Mouse (Mus musculus): ENCODE measurements around the gene Spry1. TPM values are rescaled to one million over a fixed set of nuclear protein-coding genes. Genes with fewer than 3 reads are reported as not detected.

Spry1 gene
- polyA plus RNA-seq, 1 experiment from 2014 or later: 17.9 TPM

DNA sequence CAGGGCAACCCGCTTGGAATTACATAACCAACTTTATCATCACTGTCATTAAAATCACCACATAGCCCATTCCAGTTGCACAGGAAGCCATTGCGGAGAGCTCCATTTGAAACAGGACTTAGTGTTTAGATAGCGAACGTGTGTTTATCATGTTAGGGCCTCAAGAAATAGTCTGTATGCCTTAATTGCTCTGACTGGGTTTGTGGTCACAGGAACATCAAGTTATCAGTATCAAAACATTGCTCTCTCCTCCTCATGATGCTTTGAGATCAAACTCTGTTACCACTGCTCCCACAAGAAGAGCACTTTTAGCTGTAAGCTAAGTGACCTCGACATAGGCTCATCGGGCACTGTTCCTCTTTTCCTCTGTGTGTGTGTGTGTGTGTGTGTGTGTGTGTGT is 19.9 kb downstream of the Spry1 start:
- no peak overlapping the region for H3K27ac ChIP-seq (replicated peaks)
- H3K27me3 ChIP-seq (replicated peaks; ENCODE audit: low read depth, poor library complexity, severe bottlenecking): peaks cover 52% of the 10 kb centered on the region
- peaks cover 34% of the 10 kb centered on the region for H3K4me1 ChIP-seq
- no peak for DNase-seq (ENCODE audit: low spot score)
- H3K9me3 ChIP-seq: no peaks in the 10 kb centered on the region
- H3K4me3 ChIP-seq: no peak overlapping the region
- no peaks in the 10 kb centered on the region for H3K36me3 ChIP-seq (replicated peaks)
- 78% methylated on average over 6 of the region's 6 CpGs for WGBS

DNA sequence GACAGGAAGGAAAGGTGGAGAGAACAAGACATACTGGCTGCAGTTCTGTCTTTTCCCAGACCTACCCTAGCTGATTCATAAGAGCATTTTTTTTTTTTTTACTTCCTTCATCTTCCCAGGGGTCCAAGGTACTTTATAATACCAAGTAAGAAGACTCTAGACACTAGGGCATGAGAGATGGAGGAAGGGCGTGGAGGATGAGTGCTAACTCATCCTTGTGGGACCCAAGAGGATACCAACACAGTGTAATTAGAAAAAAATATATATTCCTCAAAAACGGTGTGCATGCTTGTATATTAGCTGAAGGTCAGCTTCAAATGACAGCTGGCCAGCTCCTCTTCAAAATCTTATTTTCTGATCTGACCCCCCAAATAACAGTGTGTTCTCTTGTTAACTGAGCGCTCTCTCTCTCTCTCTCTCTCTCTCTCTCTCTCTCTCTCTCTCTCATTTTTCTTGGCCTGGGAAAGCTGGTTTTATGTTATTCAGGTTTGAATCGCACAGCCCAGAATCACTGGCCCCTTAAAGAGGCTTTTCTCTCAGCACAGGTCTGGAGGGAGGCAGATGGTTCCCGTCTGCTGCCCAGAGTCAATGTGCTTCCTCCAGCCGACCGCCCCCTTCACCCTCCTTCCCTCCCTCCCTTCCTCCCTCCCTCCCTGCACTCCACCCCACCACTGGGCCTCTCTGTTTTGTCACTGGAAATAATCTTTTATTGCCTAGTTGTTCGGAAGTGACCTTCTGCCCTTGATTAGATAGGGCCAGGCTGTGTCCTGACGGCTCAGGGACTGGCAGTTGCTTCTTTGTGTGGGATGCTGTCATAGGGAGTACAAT is 26.8 kb downstream of the Spry1 start:
- DNase-seq (ENCODE audit: low spot score): peak; percentile 76
- H3K27ac ChIP-seq (replicated peaks): peak overlapping the region; percentile 70
- peak overlapping the region; percentile 25; the same call in 1 of the 2 replicates for H3K4me3 ChIP-seq
- H3K4me1 ChIP-seq: peaks cover 25% of the 10 kb centered on the region
- H3K27me3 ChIP-seq (replicated peaks; ENCODE audit: low read depth, poor library complexity, severe bottlenecking): peaks cover 27% of the 10 kb centered on the region; the same call in 1 of the 2 replicates
- H3K36me3 ChIP-seq (replicated peaks): peaks cover 13% of the 10 kb centered on the region
- WGBS: 12% methylated on average over 9 of the region's 9 CpGs
- peaks cover 17% of the 10 kb centered on the region for H3K9me3 ChIP-seq

DNA sequence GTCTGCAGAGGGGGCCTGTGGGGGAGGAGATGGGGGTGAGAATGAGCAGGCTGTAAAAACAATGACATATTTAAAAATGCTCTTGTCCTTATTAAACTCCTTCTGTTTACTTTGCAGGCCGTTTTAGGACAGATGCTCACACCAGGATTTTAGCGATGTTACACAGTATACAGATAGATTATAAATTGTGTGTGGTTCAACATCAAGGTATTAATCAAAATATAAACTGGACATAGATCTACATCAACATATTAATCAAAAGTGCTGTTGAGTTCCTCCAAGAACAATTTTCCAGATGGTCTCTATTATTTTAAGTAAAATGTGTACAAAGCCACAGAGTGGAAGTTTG is 27.3 kb downstream of the Spry1 start:
- Histone ChIP-seq H3K36me3 (replicated peaks) (peaks cover 13% of the 10 kb centered on the region), H3K9me3 (peaks cover 17% of the 10 kb centered on the region), H3K27ac (replicated peaks) (peak overlapping the region; percentile 70), H3K27me3 (replicated peaks; ENCODE audit: low read depth, poor library complexity, severe bottlenecking) (peaks cover 27% of the 10 kb centered on the region; the same call in 1 of the 2 replicates), H3K4me1 (peaks cover 29% of the 10 kb centered on the region), H3K4me3 (no peak overlapping the region)
- 24% methylated on average over 2 of the region's 2 CpGs for WGBS
- DNase-seq (ENCODE audit: low spot score): no peak

DNA sequence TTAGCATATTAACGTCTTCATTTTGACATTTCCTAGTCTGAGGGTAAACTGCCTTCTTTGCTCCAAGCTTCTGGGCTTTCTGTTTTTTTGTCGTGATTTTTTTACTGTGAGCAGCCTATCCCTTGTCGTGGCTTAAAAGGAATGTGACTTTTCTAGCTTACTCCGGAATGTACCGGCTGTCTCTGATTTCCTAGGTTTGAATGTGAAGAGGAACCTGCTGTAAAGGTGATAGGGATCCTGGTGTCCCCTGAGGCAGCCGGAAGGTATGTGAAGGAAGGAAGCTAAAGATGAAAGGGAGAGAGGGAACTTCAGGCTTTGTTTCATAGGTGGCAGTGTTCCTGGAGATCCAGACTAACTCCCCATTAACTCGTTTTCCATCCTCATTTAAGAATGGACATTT is 28.0 kb downstream of the Spry1 start:
- Histone ChIP-seq H3K27ac (replicated peaks) (peak overlapping the region; percentile 44; the same call in 1 of the 2 replicates), H3K4me1 (peaks cover 35% of the 10 kb centered on the region), H3K27me3 (replicated peaks; ENCODE audit: low read depth, poor library complexity, severe bottlenecking) (peaks cover 26% of the 10 kb centered on the region; the same call in 1 of the 2 replicates), H3K4me3 (no peak overlapping the region), H3K9me3 (peaks cover 17% of the 10 kb centered on the region), H3K36me3 (replicated peaks) (peaks cover 13% of the 10 kb centered on the region)
- WGBS: 36% methylated on average over 7 of the region's 7 CpGs
- DNase-seq (ENCODE audit: low spot score): peak; percentile 35

DNA sequence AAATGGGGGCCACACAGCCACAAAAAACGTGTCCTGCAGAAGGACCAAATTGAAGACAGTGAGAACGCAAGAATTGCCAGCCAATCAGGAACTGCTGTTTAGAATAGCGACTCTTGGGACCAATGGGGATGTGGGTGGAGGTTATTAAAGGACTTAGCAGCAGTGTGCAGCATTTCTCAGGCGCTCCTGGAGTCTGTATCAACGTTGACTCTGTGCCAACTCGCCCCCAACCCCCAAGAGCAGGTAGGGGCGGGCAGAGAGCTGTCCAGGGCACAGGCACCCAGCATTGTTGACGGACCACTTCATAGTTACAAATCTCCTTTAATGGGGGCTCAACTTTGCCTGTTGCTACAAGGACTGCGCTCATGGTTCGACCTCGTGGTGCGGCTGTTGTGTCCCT is 28.9 kb downstream of the Spry1 start:
- WGBS: 90% methylated on average over 12 of the region's 12 CpGs
- Histone ChIP-seq H3K36me3 (replicated peaks) (peaks cover 13% of the 10 kb centered on the region), H3K27ac (replicated peaks) (0 out of 2 replicates have a peak overlapping the region, but pooled peaks have one; percentile 10), H3K9me3 (peaks cover 17% of the 10 kb centered on the region), H3K4me3 (no peak overlapping the region), H3K27me3 (replicated peaks; ENCODE audit: low read depth, poor library complexity, severe bottlenecking) (peaks cover 32% of the 10 kb centered on the region; the same call in 1 of the 2 replicates), H3K4me1 (peaks cover 44% of the 10 kb centered on the region)
- no peak for DNase-seq (ENCODE audit: low spot score)

DNA sequence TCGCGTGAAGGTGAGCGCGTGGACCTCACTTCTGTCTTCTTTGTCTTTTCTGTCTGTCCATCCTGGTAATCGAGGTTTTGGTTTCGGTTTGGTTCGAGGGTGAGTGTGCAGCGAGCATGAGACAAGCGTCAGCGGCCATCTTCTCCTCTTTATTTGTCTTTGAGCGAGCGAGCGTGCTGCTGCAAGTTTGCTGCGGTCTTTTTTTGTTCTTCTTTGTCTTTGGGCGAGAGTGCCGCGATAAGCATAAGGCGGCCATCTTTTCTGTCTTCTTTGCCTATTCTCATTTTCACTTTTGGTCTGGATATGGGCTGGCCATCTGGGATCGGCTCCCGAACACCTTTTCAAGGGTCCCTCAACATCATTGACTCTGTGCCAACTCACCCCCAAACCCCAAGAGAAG is 29.4 kb downstream of the Spry1 start:
- Histone ChIP-seq H3K27me3 (replicated peaks; ENCODE audit: low read depth, poor library complexity, severe bottlenecking) (peaks cover 36% of the 10 kb centered on the region; the same call in 1 of the 2 replicates), H3K27ac (replicated peaks) (no peak overlapping the region), H3K4me3 (no peak overlapping the region), H3K4me1 (peaks cover 49% of the 10 kb centered on the region), H3K9me3 (peaks cover 17% of the 10 kb centered on the region), H3K36me3 (replicated peaks) (peaks cover 13% of the 10 kb centered on the region)
- no peak for DNase-seq (ENCODE audit: low spot score)
- whole genome bisulfite sequencing: 96% methylated on average over 20 of the region's 20 CpGs

DNA sequence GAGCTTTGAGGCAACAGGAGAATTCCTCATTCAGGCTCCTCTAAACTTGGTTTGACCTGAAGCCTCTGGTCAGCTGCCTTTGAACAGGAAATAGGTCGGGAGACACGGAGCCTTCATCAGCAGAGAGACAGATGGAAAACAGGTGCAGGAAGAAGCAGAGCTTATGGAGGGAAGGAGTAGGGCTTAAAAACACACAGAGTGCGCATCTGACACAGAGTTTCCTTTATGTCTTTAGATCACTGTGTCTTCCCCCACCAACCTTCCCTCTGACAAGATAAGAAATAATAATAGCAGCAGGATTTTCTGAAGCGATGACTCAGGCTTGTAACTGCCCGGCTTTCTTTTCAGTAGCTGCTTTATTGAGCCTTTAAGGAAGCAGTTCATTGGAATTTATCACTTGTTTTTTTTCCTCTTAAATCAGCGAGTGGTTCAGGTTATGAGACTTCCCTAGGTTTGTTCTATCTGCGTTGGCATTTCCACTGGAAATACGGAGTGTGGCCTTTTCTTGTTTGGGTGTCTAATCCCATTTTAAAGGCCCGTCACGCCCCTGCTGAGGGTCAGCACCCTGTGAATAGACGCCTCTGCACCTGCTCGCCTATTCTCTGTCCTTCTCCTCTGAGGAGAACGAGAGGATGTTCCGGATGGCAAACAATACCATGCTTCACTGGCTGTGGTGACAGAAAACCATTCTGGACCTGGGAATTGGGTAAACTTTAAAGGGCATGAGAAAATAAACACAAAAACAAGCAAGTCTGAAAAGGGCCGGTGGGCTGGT is 32.7 kb downstream of the Spry1 start:
- no peak overlapping the region for H3K4me3 ChIP-seq
- WGBS: 18% methylated on average over 15 of the region's 15 CpGs
- peaks cover 51% of the 10 kb centered on the region for H3K27me3 ChIP-seq (replicated peaks; ENCODE audit: low read depth, poor library complexity, severe bottlenecking)
- peaks cover 35% of the 10 kb centered on the region for H3K4me1 ChIP-seq
- H3K9me3 ChIP-seq: peaks cover 15% of the 10 kb centered on the region
- no peak for DNase-seq (ENCODE audit: low spot score)
- H3K27ac ChIP-seq (replicated peaks): peak overlapping the region; percentile 30; the same call in 1 of the 2 replicates
- peaks cover 13% of the 10 kb centered on the region for H3K36me3 ChIP-seq (replicated peaks)

DNA sequence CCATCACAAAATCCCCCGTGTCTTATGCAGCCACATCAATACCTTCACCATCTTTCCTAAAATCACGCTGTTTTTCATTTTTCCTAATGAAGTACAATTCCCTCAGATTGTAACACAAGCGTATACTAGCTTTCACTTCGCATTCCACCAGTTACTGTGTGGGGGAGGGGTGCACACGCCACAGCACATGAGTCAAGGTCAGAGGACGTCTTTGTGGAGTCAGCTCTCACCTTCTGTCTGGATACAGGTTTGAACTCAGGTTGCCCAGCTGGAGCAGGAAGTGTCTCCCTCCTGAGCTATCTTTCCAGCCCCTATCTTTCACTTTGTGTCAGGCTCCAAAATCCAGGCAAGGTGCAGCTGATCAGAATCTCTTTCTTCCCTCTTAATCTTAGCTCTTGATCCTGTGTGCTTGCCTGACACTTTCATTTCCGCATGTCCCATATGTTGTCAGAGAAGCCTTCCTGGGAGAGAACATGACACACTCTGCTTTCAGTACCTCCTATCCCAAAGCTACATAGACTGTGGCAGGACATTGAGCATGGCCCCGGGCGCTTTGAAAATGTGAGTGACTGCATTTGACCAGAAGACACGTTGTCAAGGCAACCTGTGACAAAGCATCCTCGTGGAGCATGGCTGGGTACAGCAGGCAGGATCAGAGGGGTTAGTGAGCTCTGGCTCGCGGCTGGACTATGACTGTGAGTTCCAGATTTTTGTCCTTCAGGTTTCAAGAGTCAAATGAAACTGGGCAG is 33.9 kb downstream of the Spry1 start:
- 55% methylated on average over 13 of the region's 13 CpGs for WGBS
- Histone ChIP-seq H3K4me3 (no peak overlapping the region), H3K4me1 (peaks cover 31% of the 10 kb centered on the region), H3K27me3 (replicated peaks; ENCODE audit: low read depth, poor library complexity, severe bottlenecking) (peaks cover 51% of the 10 kb centered on the region), H3K9me3 (peaks cover 11% of the 10 kb centered on the region), H3K36me3 (replicated peaks) (peaks cover 9% of the 10 kb centered on the region), H3K27ac (replicated peaks) (no peak overlapping the region)
- DNase-seq (ENCODE audit: low spot score): peak; percentile 47

DNA sequence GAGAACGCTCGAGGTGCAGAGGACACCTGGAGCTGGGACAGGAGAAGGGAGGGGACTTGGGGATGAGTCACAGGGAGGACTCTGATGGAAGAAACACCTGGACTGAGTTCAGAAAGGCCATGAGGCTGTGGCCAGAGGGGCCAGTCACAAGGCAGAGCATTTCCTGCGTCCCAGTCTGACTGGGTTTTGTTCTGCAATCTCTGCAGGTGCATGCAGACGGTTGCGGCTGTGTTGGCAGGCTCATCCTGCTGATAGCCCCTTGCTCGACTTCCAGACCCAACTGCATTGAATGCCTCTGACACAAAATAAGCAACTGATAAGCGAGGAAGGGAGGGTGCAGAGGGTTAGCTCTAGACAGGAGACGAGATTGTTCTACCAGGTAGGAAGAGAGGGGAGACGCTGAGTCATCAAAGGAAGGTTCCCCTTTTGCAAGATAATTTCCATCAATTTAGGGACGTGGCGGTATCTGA is 35.3 kb downstream of the Spry1 start:
- Histone ChIP-seq H3K9me3 (no peaks in the 10 kb centered on the region), H3K27me3 (replicated peaks; ENCODE audit: low read depth, poor library complexity, severe bottlenecking) (peaks cover 44% of the 10 kb centered on the region), H3K36me3 (replicated peaks) (no peaks in the 10 kb centered on the region), H3K4me1 (peaks cover 31% of the 10 kb centered on the region), H3K4me3 (no peak overlapping the region), H3K27ac (replicated peaks) (no peak overlapping the region)
- WGBS: 79% methylated on average over 11 of the region's 11 CpGs
- no peak for DNase-seq (ENCODE audit: low spot score)

DNA sequence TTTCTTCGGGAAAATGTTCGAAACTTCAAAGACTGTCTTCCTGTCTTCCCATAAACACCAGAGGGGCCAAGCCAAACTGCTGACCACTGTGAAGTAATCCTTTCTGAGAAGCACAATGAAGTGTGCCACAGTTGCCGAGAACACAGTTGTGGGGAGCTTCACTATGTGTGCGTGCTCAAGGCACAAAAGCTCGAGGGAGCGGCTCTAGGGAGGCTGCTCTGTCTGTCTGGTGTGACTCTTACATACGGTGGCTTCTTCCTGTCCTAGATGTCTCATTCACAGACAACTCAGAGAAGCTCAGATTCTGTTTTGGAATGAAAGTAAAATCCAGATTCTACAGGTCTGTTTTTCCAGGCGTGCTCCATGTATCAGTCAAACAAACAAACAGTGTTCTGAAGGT is 36.5 kb downstream of the Spry1 start:
- Histone ChIP-seq H3K4me3 (no peak overlapping the region), H3K36me3 (replicated peaks) (no peaks in the 10 kb centered on the region), H3K9me3 (no peaks in the 10 kb centered on the region), H3K4me1 (peaks cover 31% of the 10 kb centered on the region), H3K27me3 (replicated peaks; ENCODE audit: low read depth, poor library complexity, severe bottlenecking) (peaks cover 36% of the 10 kb centered on the region), H3K27ac (replicated peaks) (no peak overlapping the region)
- WGBS: 76% methylated on average over 8 of the region's 8 CpGs
- DNase-seq (ENCODE audit: low spot score): no peak

DNA sequence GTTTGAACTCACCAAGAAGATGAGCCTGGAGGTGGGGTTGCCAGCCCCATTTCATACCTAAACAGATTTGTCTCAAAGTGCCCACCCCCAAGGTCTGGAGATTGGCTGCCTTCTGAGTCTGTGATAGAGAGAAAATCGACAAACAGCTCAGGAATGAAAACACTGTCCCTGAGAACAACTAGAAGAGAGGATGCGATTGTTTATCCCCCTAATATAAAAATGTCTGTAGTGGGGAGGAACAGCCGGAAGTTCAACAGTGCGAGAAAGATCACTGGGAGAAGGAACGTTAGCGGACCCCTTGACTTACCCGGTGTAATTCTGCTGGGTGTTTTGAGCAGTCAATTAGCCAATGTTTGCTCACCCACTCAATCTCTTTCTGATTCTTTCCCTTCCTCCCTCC is 46.5 kb downstream of the Spry1 start:
- Histone ChIP-seq H3K27me3 (replicated peaks; ENCODE audit: low read depth, poor library complexity, severe bottlenecking) (peaks cover 42% of the 10 kb centered on the region), H3K9me3 (no peaks in the 10 kb centered on the region), H3K4me3 (no peak overlapping the region; the same call in 1 of the 2 replicates), H3K4me1 (peaks cover 30% of the 10 kb centered on the region), H3K36me3 (replicated peaks) (no peaks in the 10 kb centered on the region), H3K27ac (replicated peaks) (no peak overlapping the region)
- WGBS: 40% methylated on average over 7 of the region's 7 CpGs
- no peak for DNase-seq (ENCODE audit: low spot score)

DNA sequence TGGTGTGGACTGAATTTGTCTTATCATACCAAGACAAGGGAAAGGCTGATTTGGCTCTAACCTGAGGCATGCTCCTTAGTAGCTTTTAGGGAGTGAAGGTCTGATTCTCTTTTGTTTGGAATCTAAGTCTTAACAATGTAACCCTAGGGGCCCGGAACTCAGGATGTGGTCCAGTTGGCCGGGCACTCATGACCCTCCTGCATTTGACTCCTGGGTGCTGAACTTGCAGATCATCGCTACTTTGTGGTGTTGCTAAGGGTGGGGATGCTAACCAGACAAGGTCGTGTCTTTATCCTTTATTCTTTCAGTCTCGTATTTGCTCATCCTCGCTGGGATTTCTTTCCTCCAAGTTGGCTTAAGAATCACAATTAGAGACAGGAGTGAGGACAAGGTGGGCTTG is 47.0 kb downstream of the Spry1 start:
- Histone ChIP-seq H3K27me3 (replicated peaks; ENCODE audit: low read depth, poor library complexity, severe bottlenecking) (peaks cover 42% of the 10 kb centered on the region), H3K4me1 (peaks cover 30% of the 10 kb centered on the region), H3K4me3 (peak overlapping the region; percentile 50), H3K36me3 (replicated peaks) (no peaks in the 10 kb centered on the region), H3K9me3 (no peaks in the 10 kb centered on the region), H3K27ac (replicated peaks) (peak overlapping the region; percentile 78)
- WGBS: 17% methylated on average over 6 of the region's 6 CpGs
- DNase-seq (ENCODE audit: low spot score): no peak
